8 mouse cellular contexts compared by ENCODE assay signal in the genomic region with DNA sequence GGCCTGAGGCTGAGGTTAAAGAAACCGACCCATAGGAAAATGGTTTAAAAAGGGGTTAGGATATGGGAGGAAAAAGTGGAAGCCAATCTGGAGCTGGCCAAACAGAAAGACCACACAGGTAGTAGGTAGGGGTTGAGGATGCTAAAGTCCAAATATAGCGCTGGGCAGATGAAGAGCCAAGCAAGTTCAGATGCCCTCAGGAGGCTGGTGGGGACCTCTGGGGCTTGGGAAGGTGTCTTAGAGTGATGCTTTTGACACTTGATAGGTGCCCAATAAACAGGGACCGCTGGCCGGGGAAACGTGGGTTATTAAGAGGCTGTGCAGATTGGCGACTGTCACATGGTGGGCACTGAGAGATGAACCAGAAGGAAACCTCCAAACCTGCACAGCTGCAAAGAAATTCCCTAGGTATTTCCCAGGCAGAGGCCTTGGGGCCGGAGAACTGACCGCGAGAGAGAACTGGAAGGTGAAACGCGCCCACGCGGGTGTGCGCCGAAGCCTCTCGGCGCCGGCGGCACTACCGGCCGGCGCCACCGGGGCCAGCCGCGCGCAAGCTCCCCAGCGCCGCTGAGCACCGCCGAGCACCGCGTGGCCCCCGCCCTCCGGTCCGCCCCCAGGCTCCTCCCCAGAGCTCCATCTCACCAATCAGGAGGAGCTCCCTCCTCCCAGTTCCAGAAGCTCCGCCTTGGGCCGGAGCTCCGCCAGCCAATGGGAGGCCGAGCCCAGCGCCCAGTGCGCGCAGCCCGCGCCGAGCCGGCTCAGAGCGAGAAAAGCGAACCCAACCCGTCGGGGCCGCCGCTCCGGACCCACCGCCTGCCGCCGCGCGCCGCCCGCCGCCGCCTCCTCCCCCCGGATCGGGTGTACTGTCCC. TPM values are rescaled to one million over a fixed set of nuclear protein-coding genes. Genes with fewer than 3 reads are reported as not detected.
A peak's percentile ranks its signal among the peaks of the same experiment; 100 is the strongest.
DNase-seq lines count a peak whose midpoint lies in the region; ATAC-seq lines count a peak whose summit lies in the region.

TSS of gene Grhl1 (plus strand) at position 761 of the 870 bp plus-strand sequence.

- H3K27me3 ChIP-seq in hindbrain, embryonic 13.5 days: peaks cover 41% of the 10 kb centered on the region

- peak; percentile 92 for DNase-seq in R1 (ENCODE audit: low read depth, low spot score)
- peak; percentile 93 for DNase-seq in cerebellum, postnatal 14 days
- peak; percentile 87 for DNase-seq in frontal cortex, postnatal 14 days (ENCODE audit: low spot score in 2 of 2)
- peak; percentile 86 to 94 for DNase-seq in layer of hippocampus, postnatal 14 days (ENCODE audit: low spot score in 2 of 2)
- peak; percentile 98 for DNase-seq in lung, postnatal 10 days
- peak; percentile 88 for DNase-seq in ovary, postnatal 14 days (ENCODE audit: low spot score)
- peak; percentile 88 to 90 for DNase-seq in thymus, postnatal 10 days (ENCODE audit: low spot score in 2 of 2)

- no peak within 1 kb of the TSS for H3K27ac ChIP-seq in hindbrain, embryonic 13.5 days

- no peaks in the 10 kb centered on the region for H3K9me3 ChIP-seq in hindbrain, embryonic 13.5 days

- peak within 1 kb of the TSS; percentile 65 for H3K4me3 ChIP-seq in hindbrain, embryonic 13.5 days

- no peaks in the 10 kb centered on the region for H3K36me3 ChIP-seq in hindbrain, embryonic 13.5 days

- WGBS in hindbrain, embryonic 13.5 days: 3% methylated on average over 59 of the region's 64 CpGs

- peak within 1 kb of the TSS; percentile 74 for H3K9ac ChIP-seq in hindbrain, embryonic 13.5 days

- H3K4me2 ChIP-seq in hindbrain, embryonic 13.5 days: peak within 1 kb of the TSS; percentile 68

- ATAC-seq in hindbrain, embryonic 13.5 days (ENCODE audit: low FRiP score): peak; percentile 99

- H3K4me1 ChIP-seq in hindbrain, embryonic 13.5 days (replicated peaks): peaks cover 9% of the 10 kb centered on the region

RNA-seq across cellular contexts. Expression of gene Grhl1, which starts in this region (rescaled TPM):
- 0.78 and 1.0 TPM in 2 replicates for polyA plus RNA-seq in hindbrain, embryonic 13.5 days (2015; fragmentation: Nextera tagmentation; extraction: Ambion mirVana)
- total RNA-seq in layer of hippocampus, postnatal 14 days (2021): 10 to 100 TPM; 20.4 to 20.6 TPM
